Mouse (Mus musculus) cerebellum, adult 2 months (tissue): ENCODE data around the gene Rgp1.

Experiments
- CTCF ChIP-seq: fragments of 200-500 bp; IDR thresholded peaks from 2 replicates; pipeline ENCODE4 v1.5.1; 2011; ENCODE audit warnings: low read depth, mild to moderate bottlenecking, control low read depth, low read length, moderate library complexity, borderline replicate concordance; ENCODE audit not compliant: insufficient read depth
- POLR2A ChIP-seq: fragments of 200-500 bp; IDR thresholded peaks from 2 replicates; pipeline ENCODE4 v1.6.1; 2011; ENCODE audit warnings: low read length, control low read depth, borderline replicate concordance; ENCODE audit not compliant: insufficient read depth

DNA sequence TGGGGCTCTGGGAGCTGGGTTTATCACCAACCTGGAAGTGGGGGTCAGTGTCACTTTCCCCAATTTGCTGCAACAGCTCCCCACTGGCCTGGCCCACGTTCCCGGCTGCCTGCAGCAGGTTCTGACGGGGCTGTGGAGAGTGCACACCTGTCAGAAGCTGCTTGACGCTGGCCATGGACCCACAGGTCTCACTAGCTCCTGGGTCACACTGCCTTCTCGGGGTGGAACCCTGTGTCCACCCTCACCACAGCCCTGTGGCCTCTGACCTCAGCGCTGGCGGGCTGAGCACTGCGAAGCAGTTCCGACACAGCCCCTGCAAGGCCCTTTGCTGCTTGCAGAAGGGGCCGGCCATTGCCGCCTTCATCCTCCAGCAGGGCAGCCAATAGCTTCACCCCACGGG, 29.5 kb upstream of the Rgp1 start:
- TF ChIP-seq CTCF (no peak), POLR2A (no peak)
